Mouse (Mus musculus) stomach, postnatal 0 days (tissue): Measurements from ENCODE around the gene Chd3. TPM values are rescaled to one million over a fixed set of nuclear protein-coding genes. Genes with fewer than 3 reads are reported as not detected.

Source experiments
- ATAC-seq: fragments of 200-750 bp; cut with Nextera tagmentation; 2 replicates; pipeline ENCODE4 v1.8.0; 2017; ENCODE audit not compliant: low FRiP score, low TSS enrichment
- DNase-seq: peaks from one replicate; pipeline ENCODE4 v3.0.0-alpha.2; 2016; ENCODE audit warnings: low spot score
- H3K27ac ChIP-seq: fragments of 300-500 bp; sonication (generic); replicated peaks from 2 replicates; pipeline ENCODE4 v1.5.1; 2014; ENCODE audit warnings: mild to moderate bottlenecking, control low read depth
- H3K27me3 ChIP-seq: fragments of 300-500 bp; sonication (generic); 2 replicates; pipeline ENCODE4 v1.6.1; 2014; ENCODE audit warnings: low read length; ENCODE audit not compliant: control insufficient read depth, insufficient read depth
- H3K36me3 ChIP-seq: fragments of 300-500 bp; sonication (generic); 2 replicates; pipeline ENCODE4 v1.6.1; 2014; ENCODE audit warnings: low read length, mixed read lengths; ENCODE audit not compliant: control insufficient read depth, insufficient read depth
- H3K4me1 ChIP-seq: fragments of 300-500 bp; sonication (generic); replicated peaks from 2 replicates; pipeline ENCODE4 v1.6.1; 2014; ENCODE audit warnings: antibody characterized with exemption; ENCODE audit not compliant: control insufficient read depth, insufficient read depth
- H3K4me2 ChIP-seq: fragments of 300-500 bp; sonication (generic); replicated peaks from 2 replicates; pipeline ENCODE4 v1.6.1; 2014; ENCODE audit warnings: low read depth, mild to moderate bottlenecking, control low read depth, moderate library complexity
- H3K4me3 ChIP-seq: fragments of 300-500 bp; sonication (generic); 2 replicates; pipeline ENCODE4 v1.5.1; 2014; ENCODE audit warnings: low read depth, low read length, control low read depth
- H3K9ac ChIP-seq: fragments of 300-500 bp; sonication (generic); 2 replicates; pipeline ENCODE4 v1.6.1; 2014; ENCODE audit warnings: mild to moderate bottlenecking, low read length, control low read depth, mixed read lengths
- H3K9me3 ChIP-seq: fragments of 300-500 bp; sonication (generic); 2 replicates; pipeline ENCODE4 v1.6.1; 2016; ENCODE audit warnings: low read length; ENCODE audit not compliant: control insufficient read depth
- CTCF ChIP-seq: IDR thresholded peaks from 2 replicates; pipeline ENCODE4 v1.5.1; 2016; ENCODE audit warnings: antibody characterized with exemption, low read depth, mild to moderate bottlenecking, moderate library complexity
- EP300 ChIP-seq: optimal IDR thresholded peaks from 2 replicates; pipeline ENCODE3; 2016; ENCODE audit warnings: antibody characterized with exemption
- WGBS: fragments of 180-500 bp; shearing (Covaris S2); extraction: QIAGEN DNeasy Blood & Tissue Kit; methylation state at CpG from one replicate; pipeline ENCODE4 v1.1.7; 2014; 5-methylcytosine and 5-hydroxymethylcytosine counted together
- polyA plus RNA-seq: library from polyadenylated mRNA; unstranded; fragments of >200 nt; fragmentation: Nextera tagmentation; extraction: Ambion mirVana; gene quantifications from 2 replicates; pipeline ENCODE4 v1.2.1, GENCODE M21; 2015

Chd3 gene
- polyA plus RNA-seq, 1 experiment from 2014 or later: 18.4 TPM

GRCm38 (mm10) chr11:69382478-69383105 is 13.4 kb upstream of the Chd3 start:
- Histone ChIP-seq H3K4me3 (no peak overlapping the region), H3K9ac (no peak overlapping the region), H3K27me3 (no peaks in the 10 kb centered on the region), H3K9me3 (no peaks in the 10 kb centered on the region), H3K27ac (no peak overlapping the region), H3K4me1 (no peaks in the 10 kb centered on the region), H3K4me2 (no peak overlapping the region), H3K36me3 (no peaks in the 10 kb centered on the region; the same call in 1 of the 2 replicates)
- 62% methylated on average over 10 of the region's 10 CpGs for WGBS
- DNase-seq (no peak), ATAC-seq (0 out of 2 replicates have a peak, but pooled peaks have one; percentile 23)
- TF ChIP-seq CTCF (no peak), EP300 (no peak)

- no peak overlapping the region for H3K9ac ChIP-seq
- WGBS: 78% methylated on average over 6 of the region's 6 CpGs
- ATAC-seq: no peak
Measured at GRCm38 (mm10) chr11:69381356-69381755, 12.2 kb upstream of the Chd3 start.

GRCm38 (mm10) chr11:69379600-69379999 is 10.4 kb upstream of the Chd3 start:
- no peak for DNase-seq
- TF ChIP-seq CTCF: no peak
- TF ChIP-seq EP300: no peak
- Histone ChIP-seq H3K4me3 (no peak overlapping the region), H3K4me1 (no peaks in the 10 kb centered on the region), H3K9ac (no peak overlapping the region), H3K9me3 (no peaks in the 10 kb centered on the region), H3K27ac (no peak overlapping the region), H3K27me3 (no peaks in the 10 kb centered on the region), H3K36me3 (no peaks in the 10 kb centered on the region; the same call in 1 of the 2 replicates), H3K4me2 (no peak overlapping the region)
- no peak for ATAC-seq
- WGBS: 82% methylated on average over 3 of the region's 3 CpGs

More at GRCm38 (mm10) chr11:69381356-69381755, 12.2 kb upstream of the Chd3 start:
- Histone ChIP-seq H3K4me1 (no peaks in the 10 kb centered on the region), H3K4me2 (no peak overlapping the region), H3K4me3 (no peak overlapping the region), H3K27me3 (no peaks in the 10 kb centered on the region), H3K36me3 (no peaks in the 10 kb centered on the region; the same call in 1 of the 2 replicates), H3K27ac (no peak overlapping the region), H3K9me3 (no peaks in the 10 kb centered on the region)
- TF ChIP-seq CTCF (no peak), EP300 (no peak)
- DNase-seq: no peak

GRCm38 (mm10) chr11:69377766-69378165 is 8.6 kb upstream of the Chd3 start:
- no peak overlapping the region for H3K4me3 ChIP-seq
- H3K27ac ChIP-seq: no peak overlapping the region
- ATAC-seq: peak; percentile 86
- H3K27me3 ChIP-seq: no peaks in the 10 kb centered on the region
- TF ChIP-seq EP300 (no peak), CTCF (no peak)
- peak; percentile 34 for DNase-seq
- no peaks in the 10 kb centered on the region for H3K4me1 ChIP-seq
- no peaks in the 10 kb centered on the region for H3K9me3 ChIP-seq
- no peak overlapping the region for H3K9ac ChIP-seq
- H3K4me2 ChIP-seq: no peak overlapping the region
- no peaks in the 10 kb centered on the region; the same call in 1 of the 2 replicates for H3K36me3 ChIP-seq
- 52% methylated on average over 3 of the region's 3 CpGs for WGBS

- Histone ChIP-seq H3K4me1 (peaks cover 2% of the 10 kb centered on the region; the same call in 1 of the 2 replicates), H3K36me3 (no peaks in the 10 kb centered on the region; the same call in 1 of the 2 replicates), H3K9me3 (no peaks in the 10 kb centered on the region), H3K27me3 (no peaks in the 10 kb centered on the region), H3K4me2 (no peak overlapping the region), H3K27ac (no peak overlapping the region), H3K4me3 (no peak overlapping the region), H3K9ac (no peak overlapping the region)
- WGBS: 83% methylated on average over 4 of the region's 4 CpGs
- TF ChIP-seq EP300 (no peak), CTCF (no peak)
- DNase-seq (no peak), ATAC-seq (no peak)
Measured at GRCm38 (mm10) chr11:69375646-69376045, 6.4 kb upstream of the Chd3 start.

- no peak for TF ChIP-seq CTCF
- no peak for TF ChIP-seq EP300
- H3K9me3 ChIP-seq: no peaks in the 10 kb centered on the region
- no peak overlapping the region for H3K4me3 ChIP-seq
- H3K4me2 ChIP-seq: no peak overlapping the region
- H3K27me3 ChIP-seq: no peaks in the 10 kb centered on the region
- H3K9ac ChIP-seq: no peak overlapping the region
- WGBS: 81% methylated on average over 16 of the region's 16 CpGs
- no peak for DNase-seq
- no peaks in the 10 kb centered on the region; the same call in 1 of the 2 replicates for H3K36me3 ChIP-seq
- ATAC-seq: no peak
- H3K4me1 ChIP-seq: peaks cover 2% of the 10 kb centered on the region; the same call in 1 of the 2 replicates
- H3K27ac ChIP-seq: no peak overlapping the region
Measured at GRCm38 (mm10) chr11:69373223-69373965, 4.2 kb upstream of the Chd3 start.
